Mouse (Mus musculus) liver, embryonic 14.5 days (tissue): ENCODE measurements around the gene Csnk1g1. TPM values are rescaled to one million over a fixed set of nuclear protein-coding genes. Genes with fewer than 3 reads are reported as not detected.

Experiments used
- ATAC-seq: fragments of 200-750 bp; cut with Nextera tagmentation; 2 replicates; pipeline ENCODE4 v1.8.0; 2017; ENCODE audit warnings: moderate number of reproducible peaks, mild to moderate bottlenecking, moderate library complexity; ENCODE audit not compliant: insufficient read depth
- DNase-seq, 3 experiments: peaks; one replicate each; pipeline ENCODE4 v3.0.0-alpha.2; 2012 to 2013; ENCODE audit warnings: low read depth in 3 of 3, low spot score in 3 of 3
- H3K27ac ChIP-seq: fragments of 300-500 bp; sonication (generic); 2 replicates; pipeline ENCODE4 v1.5.1; 2014; ENCODE audit warnings: moderate library complexity, mild to moderate bottlenecking, control low read depth, inconsistent platforms
- H3K27me3 ChIP-seq: fragments of 300-500 bp; sonication (generic); 2 replicates; pipeline ENCODE4 v1.6.1; 2014; ENCODE audit warnings: mild to moderate bottlenecking, low read length, moderate library complexity; ENCODE audit not compliant: control insufficient read depth, insufficient read depth
- H3K36me3 ChIP-seq: fragments of 300-500 bp; sonication (generic); replicated peaks from 2 replicates; pipeline ENCODE4 v1.6.1; 2014; ENCODE audit warnings: low read depth; ENCODE audit not compliant: control insufficient read depth, insufficient read depth
- H3K4me1 ChIP-seq, 2 experiments: fragments of 200-500 bp in 1 of 2; fragments of 300-500 bp in 1 of 2; sonication (generic) in 1 of 2; replicated peaks; 2 replicates each; pipeline ENCODE4 v1.6.1; 2012 to 2014; ENCODE audit warnings: antibody characterized with exemption in 1 of 2, inconsistent platforms in 1 of 2, low read length in 1 of 2; ENCODE audit not compliant: control insufficient read depth in 2 of 2, insufficient read depth in 2 of 2
- H3K4me2 ChIP-seq: fragments of 300-500 bp; sonication (generic); 2 replicates; pipeline ENCODE4 v1.6.1; 2014; ENCODE audit warnings: low read depth, mild to moderate bottlenecking, control low read depth, moderate library complexity
- H3K4me3 ChIP-seq, 2 experiments: fragments of 200-500 bp in 1 of 2; fragments of 300-500 bp in 1 of 2; sonication (generic) in 1 of 2; 2 replicates each; pipeline ENCODE4 v1.5.1; 2012 to 2014; ENCODE audit warnings: low read depth in 2 of 2, low read length in 2 of 2, mild to moderate bottlenecking in 2 of 2, control low read depth in 1 of 2, inconsistent platforms in 1 of 2, moderate library complexity in 1 of 2; ENCODE audit not compliant: insufficient read depth in 1 of 2
- H3K9ac ChIP-seq: fragments of 300-500 bp; sonication (generic); replicated peaks from 2 replicates; pipeline ENCODE4 v1.6.1; 2014; ENCODE audit warnings: mild to moderate bottlenecking, control low read depth, moderate library complexity
- H3K9me3 ChIP-seq: fragments of 300-500 bp; sonication (generic); 2 replicates; pipeline ENCODE4 v1.6.1; 2016; ENCODE audit warnings: low read length, mixed read lengths; ENCODE audit not compliant: control insufficient read depth
- CTCF ChIP-seq: IDR thresholded peaks from 2 replicates; pipeline ENCODE4 v1.5.1; 2016; ENCODE audit warnings: antibody characterized with exemption, low read depth, control low read depth
- EP300 ChIP-seq: IDR thresholded peaks from 2 replicates; pipeline ENCODE4 v1.6.1; 2016; ENCODE audit warnings: antibody characterized with exemption, low read depth
- WGBS: fragments of 180-500 bp; shearing (Covaris S2); extraction: QIAGEN DNeasy Blood & Tissue Kit; methylation state at CpG from one replicate; pipeline ENCODE4 v1.1.7; 2014; ENCODE audit not compliant: insufficient replicate concordance; 5-methylcytosine and 5-hydroxymethylcytosine counted together
- polyA plus RNA-seq, 2 experiments: library from polyadenylated mRNA; depleted of rRNA in 1 of 2; stranded (reverse) in 1 of 2; unstranded in 1 of 2; fragments of >200 nt; fragmentation: Nextera tagmentation in 1 of 2; extraction: Ambion mirVana in 1 of 2; gene quantifications; 2 replicates each; pipeline versions ENCODE4 v1.2.1 to v1.2.3; 2012 to 2014

Gene Csnk1g1
- polyA plus RNA-seq, 2 experiments: 2.5 to 3.5 TPM

- ATAC-seq: no peak
- Histone ChIP-seq H3K9me3 (no peaks in the 10 kb centered on the region), H3K27ac (no peak overlapping the region), H3K4me2 (no peak overlapping the region), H3K27me3 (no peaks in the 10 kb centered on the region), H3K4me3 (no peak overlapping the region), H3K36me3 (no peaks in the 10 kb centered on the region), H3K4me1 (no peaks in the 10 kb centered on the region), H3K9ac (no peak overlapping the region)
- DNase-seq: no peak
- 68% methylated on average over 4 of the region's 4 CpGs for WGBS
- TF ChIP-seq EP300 (no peak), CTCF (no peak)
Observed at GRCm38 (mm10) chr9:66042331-66042730, 133.6 kb downstream of the Csnk1g1 start.

- Histone ChIP-seq H3K4me1 (no peaks in the 10 kb centered on the region), H3K27me3 (no peaks in the 10 kb centered on the region), H3K4me2 (no peak overlapping the region), H3K9ac (no peak overlapping the region), H3K9me3 (no peaks in the 10 kb centered on the region), H3K27ac (no peak overlapping the region), H3K36me3 (no peaks in the 10 kb centered on the region), H3K4me3 (no peak overlapping the region)
- 79% methylated on average over 3 of the region's 3 CpGs for WGBS
- no peak for TF ChIP-seq EP300
- no peak for TF ChIP-seq CTCF
- no peak for DNase-seq
- ATAC-seq: no peak
Observed at GRCm38 (mm10) chr9:66043241-66043640, 134.5 kb downstream of the Csnk1g1 start.

- H3K27me3 ChIP-seq: no peaks in the 10 kb centered on the region
- no peak for ATAC-seq
- TF ChIP-seq CTCF (peak; percentile 19; the same call in 1 of the 2 replicates), EP300 (no peak)
- peaks cover 2% of the 10 kb centered on the region for H3K9me3 ChIP-seq
- H3K9ac ChIP-seq: no peak overlapping the region
- no peak overlapping the region for H3K27ac ChIP-seq
- H3K4me3 ChIP-seq: no peak overlapping the region
- 66% methylated on average over 6 of the region's 6 CpGs for WGBS
- DNase-seq: no peak
- H3K4me1 ChIP-seq: no peaks in the 10 kb centered on the region
- H3K36me3 ChIP-seq: no peaks in the 10 kb centered on the region
- H3K4me2 ChIP-seq: no peak overlapping the region
Observed at GRCm38 (mm10) chr9:66049931-66050601, 141.3 kb downstream of the Csnk1g1 start.

GRCm38 (mm10) chr9:66051493-66051892 lies 142.8 kb downstream of the Csnk1g1 start:
- no peak for ATAC-seq
- DNase-seq: no peak

GRCm38 (mm10) chr9:66052731-66053130 lies 144.0 kb downstream of the Csnk1g1 start:
- Histone ChIP-seq H3K4me2 (no peak overlapping the region), H3K4me3 (no peak overlapping the region), H3K27ac (no peak overlapping the region), H3K4me1 (no peaks in the 10 kb centered on the region), H3K36me3 (no peaks in the 10 kb centered on the region), H3K27me3 (no peaks in the 10 kb centered on the region), H3K9me3 (peaks cover 2% of the 10 kb centered on the region), H3K9ac (no peak overlapping the region)
- 77% methylated on average over 1 of the region's 1 CpGs for WGBS
- ATAC-seq (no peak), DNase-seq (no peak)
- TF ChIP-seq CTCF (no peak), EP300 (no peak)

More at GRCm38 (mm10) chr9:66051493-66051892, 142.8 kb downstream of the Csnk1g1 start:
- Histone ChIP-seq H3K4me2 (no peak overlapping the region), H3K9me3 (peaks cover 2% of the 10 kb centered on the region), H3K9ac (no peak overlapping the region), H3K27ac (no peak overlapping the region), H3K4me1 (no peaks in the 10 kb centered on the region), H3K36me3 (no peaks in the 10 kb centered on the region), H3K27me3 (no peaks in the 10 kb centered on the region), H3K4me3 (no peak overlapping the region)
- WGBS: 54% methylated on average over 4 of the region's 4 CpGs
- TF ChIP-seq CTCF: no peak
- TF ChIP-seq EP300: no peak
